Mouse (Mus musculus): ENCODE results near the gene Mthfd2. TPM values are rescaled to one million over a fixed set of nuclear protein-coding genes. Genes with fewer than 3 reads are reported as not detected.

Mthfd2 gene
- total RNA-seq, 4 experiments from 2014 or later = 1.0 to 2.2 (median 1.9) TPM

- DNase-seq (ENCODE audit: low spot score) = peak; percentile 79
These were observed 57.3 kb downstream of the Mthfd2 start for GRCm38 (mm10) chr6:83268144-83269010.

- no peak for DNase-seq (ENCODE audit: low spot score)
These were observed 58.1 kb downstream of the Mthfd2 start for GRCm38 (mm10) chr6:83267616-83268015.

- DNase-seq (ENCODE audit: low spot score) = no peak
These were observed 60.1 kb downstream of the Mthfd2 start for GRCm38 (mm10) chr6:83265653-83266052.

GRCm38 (mm10) chr6:83265253-83265652 lies 60.5 kb downstream of the Mthfd2 start:
- DNase-seq (ENCODE audit: low spot score) = no peak

GRCm38 (mm10) chr6:83264516-83264915 lies 61.2 kb downstream of the Mthfd2 start:
- DNase-seq (ENCODE audit: low spot score) = no peak

Other genes with a start within 250 kb of the Mthfd2 start
- gene Pcgf1, start 248.0 kb downstream of the Mthfd2 start, total RNA-seq (2022) = 1 to 10 TPM; 7.6 to 9.8 (median 8.5) TPM
- 1 to 10 TPM in 3 of 4 experiments, under 1 TPM in 1; 0.90 to 2.9 (median 1.3) TPM for gene Lbx2, start 239.5 kb downstream of the Mthfd2 start, total RNA-seq (2022)
- 1 to 10 TPM in 3 of 4 experiments, under 1 TPM in 1; 0.72 to 2.8 (median 1.3) TPM for gene Ccdc142, start 224.3 kb downstream of the Mthfd2 start, total RNA-seq (2022)
- 1 to 10 TPM in 3 of 4 experiments, under 1 TPM in 1; 0.57 to 1.9 (median 1.2) TPM for gene Gm42688, start 224.3 kb downstream of the Mthfd2 start, total RNA-seq (2022)
- 100 to 1,000 TPM; 132 to 143 (median 140) TPM for gene Mrpl53, start 216.9 kb downstream of the Mthfd2 start, total RNA-seq (2022)
- gene Mogs, start 210.4 kb downstream of the Mthfd2 start, total RNA-seq (2022) = 10 to 100 TPM in 1 of 4 experiments, 1 to 10 TPM in 3; 6.0 to 10.3 (median 8.0) TPM
- 10 to 100 TPM; 75.5 to 91.1 (median 82.0) TPM for gene Wbp1, start 204.3 kb downstream of the Mthfd2 start, total RNA-seq (2022)
- 10 to 100 TPM; 11.3 to 19.5 (median 15.3) TPM for gene Ino80b, start 200.5 kb downstream of the Mthfd2 start, total RNA-seq (2022)
- 1 to 10 TPM; 4.8 to 5.4 (median 5.3) TPM for gene Rtkn, start 190.4 kb downstream of the Mthfd2 start, total RNA-seq (2022)
- gene Wdr54, start 169.5 kb downstream of the Mthfd2 start, total RNA-seq (2022) = 1 to 10 TPM; 2.1 to 2.6 (median 2.4) TPM
- gene 1700003E16Rik, start 169.5 kb downstream of the Mthfd2 start, total RNA-seq (2022) = under 1 TPM; 0.16 to 0.41 (median 0.18) TPM
- gene Dctn1, start 160.0 kb downstream of the Mthfd2 start, total RNA-seq (2022) = 100 to 1,000 TPM; 120 to 137 (median 134) TPM
- gene Slc4a5, start 106.1 kb downstream of the Mthfd2 start, total RNA-seq (2022) = not detected
- 10 to 100 TPM; 15.5 to 28.4 (median 20.2) TPM for gene Mob1a, start 108 bp upstream of the Mthfd2 start, total RNA-seq (2022)
- 100 to 1,000 TPM; 295 to 417 (median 378) TPM for gene Bola3, start 23.2 kb upstream of the Mthfd2 start, total RNA-seq (2022)
- gene Tet3, start 133.2 kb upstream of the Mthfd2 start, total RNA-seq (2022) = 10 to 100 TPM; 15.5 to 19.8 (median 17.2) TPM
- gene Dguok, start 181.1 kb upstream of the Mthfd2 start, total RNA-seq (2022) = 10 to 100 TPM; 32.7 to 37.1 (median 34.4) TPM
- gene Actg2, start 210.4 kb upstream of the Mthfd2 start, total RNA-seq (2022) = 1 to 10 TPM in 2 of 4 experiments, under 1 TPM in 2; 0.33 to 1.6 (median 0.89) TPM
- gene Stambp, start 246.8 kb upstream of the Mthfd2 start, total RNA-seq (2022) = 10 to 100 TPM; 11.4 to 14.9 (median 12.9) TPM

Data from heart, adult 8-10 months (tissue).